Mouse (Mus musculus) liver, embryonic 14.5 days (tissue): ENCODE data around the gene Tap1.

Experiments used
- CTCF ChIP-seq: IDR thresholded peaks from 2 replicates; pipeline ENCODE4 v1.5.1; 2016; ENCODE audit warnings: antibody characterized with exemption, low read depth, control low read depth
- EP300 ChIP-seq: IDR thresholded peaks from 2 replicates; pipeline ENCODE4 v1.6.1; 2016; ENCODE audit warnings: antibody characterized with exemption, low read depth

GRCm38 (mm10) chr17:34224816-34225215 lies 37.5 kb downstream of the Tap1 start:
- no peak for TF ChIP-seq CTCF
- no peak for TF ChIP-seq EP300
